Comparison of ENCODE assay signal across 13 mouse cellular contexts in genomic region chr5:76701127-76701853, GRCm38 (mm10). TPM values are rescaled to one million over a fixed set of nuclear protein-coding genes. Genes with fewer than 3 reads are reported as not detected.
DNase-seq lines count a peak whose midpoint lies in the region; ATAC-seq lines count a peak whose summit lies in the region.
"Had no signal": no experiment of that assay in that cellular context is flagged by ENCODE, and none has a peak within 500 bp of the region (broad histone marks: within the 10 kb centered on the region; RNA-seq: fewer than 3 reads in every experiment).

No protein-coding gene starts in this region.

- no peaks in the 10 kb centered on the region for H3K9me3 ChIP-seq in heart, embryonic 15.5 days (replicated peaks)
- H3K9me3 ChIP-seq in midbrain, embryonic 11.5 days (ENCODE audit: control insufficient read depth, low read length) = no peaks in the 10 kb centered on the region
- no peaks in the 10 kb centered on the region for H3K9me3 ChIP-seq in midbrain, embryonic 13.5 days
- no peaks in the 10 kb centered on the region for H3K9me3 ChIP-seq in forebrain, embryonic 14.5 days (replicated peaks; ENCODE audit: control insufficient read depth, low read length)
- no peaks in the 10 kb centered on the region for H3K9me3 ChIP-seq in limb, embryonic 15.5 days
- no peaks in the 10 kb centered on the region for H3K9me3 ChIP-seq in kidney, embryonic 16.5 days (ENCODE audit: low read length)

- no peaks in the 10 kb centered on the region for H3K36me3 ChIP-seq in heart, embryonic 15.5 days
- peaks cover 2% of the 10 kb centered on the region; the same call in 1 of the 2 replicates for H3K36me3 ChIP-seq in midbrain, embryonic 11.5 days (ENCODE audit: control insufficient read depth, insufficient read depth, low read length)
- H3K36me3 ChIP-seq in midbrain, embryonic 13.5 days = no peaks in the 10 kb centered on the region
- H3K36me3 ChIP-seq in forebrain, embryonic 14.5 days (ENCODE audit: control insufficient read depth, insufficient read depth, low read length) = no peaks in the 10 kb centered on the region
- H3K36me3 ChIP-seq in limb, embryonic 15.5 days = no peaks in the 10 kb centered on the region
- no peaks in the 10 kb centered on the region for H3K36me3 ChIP-seq in kidney, embryonic 16.5 days (ENCODE audit: insufficient read depth, low read length)

- 80% methylated on average over 13 of the region's 13 CpGs for WGBS in heart, embryonic 15.5 days
- WGBS in midbrain, embryonic 11.5 days = 80% methylated on average over 13 of the region's 13 CpGs
- WGBS in midbrain, embryonic 13.5 days = 79% methylated on average over 13 of the region's 13 CpGs
- WGBS in forebrain, embryonic 14.5 days = 73% methylated on average over 13 of the region's 13 CpGs
- 68% methylated on average over 13 of the region's 13 CpGs for WGBS in limb, embryonic 15.5 days
- 88% methylated on average over 13 of the region's 13 CpGs for WGBS in kidney, embryonic 16.5 days

- peaks cover 19% of the 10 kb centered on the region; the same call in 1 of the 2 replicates for H3K4me1 ChIP-seq in heart, embryonic 15.5 days (replicated peaks)
- H3K4me1 ChIP-seq in midbrain, embryonic 11.5 days (ENCODE audit: control insufficient read depth, insufficient read depth, low read length) = peaks cover 25% of the 10 kb centered on the region
- H3K4me1 ChIP-seq in midbrain, embryonic 13.5 days (replicated peaks) = peaks cover 54% of the 10 kb centered on the region
- peaks cover 21% of the 10 kb centered on the region for H3K4me1 ChIP-seq in forebrain, embryonic 14.5 days (ENCODE audit: control insufficient read depth, insufficient read depth, low read length)
- peaks cover 19% of the 10 kb centered on the region for H3K4me1 ChIP-seq in limb, embryonic 15.5 days
- H3K4me1 ChIP-seq in kidney, embryonic 16.5 days (ENCODE audit: insufficient read depth, low read length) = 0 out of 2 replicates have a peak, but pooled peaks cover 3% of the 10 kb centered on the region

- H3K27me3 ChIP-seq in heart, embryonic 15.5 days = no peaks in the 10 kb centered on the region
- H3K27me3 ChIP-seq in midbrain, embryonic 11.5 days (ENCODE audit: control insufficient read depth, insufficient read depth, low read length) = no peaks in the 10 kb centered on the region
- no peaks in the 10 kb centered on the region for H3K27me3 ChIP-seq in midbrain, embryonic 13.5 days
- no peaks in the 10 kb centered on the region for H3K27me3 ChIP-seq in forebrain, embryonic 14.5 days (replicated peaks; ENCODE audit: control insufficient read depth, insufficient read depth, low read length)
- no peaks in the 10 kb centered on the region for H3K27me3 ChIP-seq in limb, embryonic 15.5 days
- no peaks in the 10 kb centered on the region for H3K27me3 ChIP-seq in kidney, embryonic 16.5 days (ENCODE audit: insufficient read depth, low read length)

- H3K9ac ChIP-seq in heart, embryonic 15.5 days = no peak overlapping the region
- no peak overlapping the region for H3K9ac ChIP-seq in midbrain, embryonic 11.5 days (ENCODE audit: low read length)
- no peak overlapping the region for H3K9ac ChIP-seq in midbrain, embryonic 13.5 days (replicated peaks)
- no peak overlapping the region for H3K9ac ChIP-seq in forebrain, embryonic 14.5 days (ENCODE audit: low read length)
- no peak overlapping the region for H3K9ac ChIP-seq in limb, embryonic 15.5 days
- H3K9ac ChIP-seq in kidney, embryonic 16.5 days (replicated peaks; ENCODE audit: low read length) = no peak overlapping the region

- ATAC-seq in heart, embryonic 15.5 days (replicated peaks; ENCODE audit: insufficient number of reproducible peaks, insufficient read depth, low FRiP score, low read depth) = peak; percentile 66; the same call in 1 of the 2 replicates
- ATAC-seq in midbrain, embryonic 11.5 days (ENCODE audit: low FRiP score) = 0 out of 2 replicates have a peak, but pooled peaks have one; percentile 10
- ATAC-seq in midbrain, embryonic 13.5 days = no peak
- ATAC-seq in forebrain, embryonic 14.5 days = peak; percentile 27; the same call in 1 of the 2 replicates
- ATAC-seq in limb, embryonic 15.5 days (ENCODE audit: insufficient number of reproducible peaks, low FRiP score, low TSS enrichment, low read depth) = no peak
- ATAC-seq in kidney, embryonic 16.5 days (ENCODE audit: low FRiP score, low TSS enrichment) = no peak
- ATAC-seq: CD4-positive, CD25-positive, alpha-beta regulatory T cell, adult 4 months had no signal

- H3K4me3 ChIP-seq in heart, embryonic 15.5 days = no peak overlapping the region
- no peak overlapping the region for H3K4me3 ChIP-seq in midbrain, embryonic 11.5 days (ENCODE audit: low read depth, low read length)
- H3K4me3 ChIP-seq in midbrain, embryonic 13.5 days (replicated peaks) = no peak overlapping the region
- no peak overlapping the region for H3K4me3 ChIP-seq in forebrain, embryonic 14.5 days (ENCODE audit: low read depth, low read length)
- no peak overlapping the region for H3K4me3 ChIP-seq in limb, embryonic 15.5 days
- H3K4me3 ChIP-seq in kidney, embryonic 16.5 days (ENCODE audit: low read length) = no peak overlapping the region

- H3K4me2 ChIP-seq in heart, embryonic 15.5 days = no peak overlapping the region
- H3K4me2 ChIP-seq in midbrain, embryonic 11.5 days = no peak overlapping the region
- H3K4me2 ChIP-seq in midbrain, embryonic 13.5 days (replicated peaks) = no peak overlapping the region
- H3K4me2 ChIP-seq in forebrain, embryonic 14.5 days (ENCODE audit: low read length) = no peak overlapping the region
- no peak overlapping the region for H3K4me2 ChIP-seq in limb, embryonic 15.5 days
- no peak overlapping the region for H3K4me2 ChIP-seq in kidney, embryonic 16.5 days (replicated peaks; ENCODE audit: low read depth, low read length)

- no peak overlapping the region; the same call in 1 of the 2 replicates for H3K27ac ChIP-seq in heart, embryonic 15.5 days
- no peak overlapping the region for H3K27ac ChIP-seq in midbrain, embryonic 11.5 days (ENCODE audit: low read depth, low read length)
- H3K27ac ChIP-seq in midbrain, embryonic 13.5 days = no peak overlapping the region
- peak overlapping the region; percentile 54; the same call in 1 of the 2 replicates for H3K27ac ChIP-seq in forebrain, embryonic 14.5 days (ENCODE audit: low read depth, low read length)
- peak overlapping the region; percentile 75 for H3K27ac ChIP-seq in limb, embryonic 15.5 days
- no peak overlapping the region for H3K27ac ChIP-seq in kidney, embryonic 16.5 days (ENCODE audit: low read length)
- H3K27ac ChIP-seq: macrophage had no signal

- no peak for DNase-seq in heart, adult 8-10 months (ENCODE audit: low spot score)
- no peak for DNase-seq in midbrain, embryonic 11.5 days (ENCODE audit: low spot score, missing footprints)
- DNase-seq in forebrain, embryonic 14.5 days (ENCODE audit: low spot score) = no peak
- no peak for DNase-seq in adrenal gland, postnatal 4 days (ENCODE audit: low spot score in 2 of 2)
- DNase-seq: cerebellum, adult 2 months; kidney, postnatal 25 days; liver had no signal

RNA-seq across cellular contexts. Expression of gene C530008M17Rik, which starts 45.0 kb away (rescaled TPM):
- polyA plus RNA-seq in heart, embryonic 15.5 days (2015; fragmentation: Nextera tagmentation; extraction: Ambion mirVana) = 26.9 and 32.4 TPM in 2 replicates
- 1 to 10 TPM; 2.0 to 5.9 (median 2.5) TPM for total RNA-seq in heart, adult 8-10 months (2022)
- polyA plus RNA-seq in midbrain, embryonic 11.5 days (2014; fragmentation: Nextera tagmentation; extraction: Ambion mirVana) = 33.0 TPM in 2 replicates
- polyA plus RNA-seq in midbrain, embryonic 13.5 days (2015; fragmentation: Nextera tagmentation; extraction: Ambion mirVana) = 68.9 and 75.2 TPM in 2 replicates
- 44.6 and 57.5 TPM in 2 replicates for polyA plus RNA-seq in forebrain, embryonic 14.5 days (2014; fragmentation: Nextera tagmentation; extraction: Ambion mirVana)
- 10.2 and 13.4 TPM in 2 replicates for polyA plus RNA-seq in limb, embryonic 15.5 days (2015; fragmentation: Nextera tagmentation; extraction: Ambion mirVana)
- total RNA-seq in adrenal gland, postnatal 4 days (2021) = 10 to 100 TPM; 15.4 to 24.6 TPM
- 11.7 and 13.8 TPM in 2 replicates for polyA plus RNA-seq in kidney, embryonic 16.5 days (2015; fragmentation: Nextera tagmentation; extraction: Ambion mirVana)

Comparison
In these comparisons a context has a peak if more than half of its experiments do, and no peak if none do; other contexts are left out.
1. ATAC-seq: peak in heart, embryonic 15.5 days (single experiment), midbrain, embryonic 11.5 days (single experiment) and forebrain, embryonic 14.5 days (single experiment); none in midbrain, embryonic 13.5 days (single experiment), limb, embryonic 15.5 days (single experiment) and kidney, embryonic 16.5 days (single experiment).
2. H3K27ac ChIP-seq: peak in forebrain, embryonic 14.5 days (single experiment) and limb, embryonic 15.5 days (single experiment); none in heart, embryonic 15.5 days (single experiment), midbrain, embryonic 11.5 days (single experiment), midbrain, embryonic 13.5 days (single experiment) and kidney, embryonic 16.5 days (single experiment).